Mouse (Mus musculus): ENCODE data around the gene Cfap99.

Gene Cfap99

DNA sequence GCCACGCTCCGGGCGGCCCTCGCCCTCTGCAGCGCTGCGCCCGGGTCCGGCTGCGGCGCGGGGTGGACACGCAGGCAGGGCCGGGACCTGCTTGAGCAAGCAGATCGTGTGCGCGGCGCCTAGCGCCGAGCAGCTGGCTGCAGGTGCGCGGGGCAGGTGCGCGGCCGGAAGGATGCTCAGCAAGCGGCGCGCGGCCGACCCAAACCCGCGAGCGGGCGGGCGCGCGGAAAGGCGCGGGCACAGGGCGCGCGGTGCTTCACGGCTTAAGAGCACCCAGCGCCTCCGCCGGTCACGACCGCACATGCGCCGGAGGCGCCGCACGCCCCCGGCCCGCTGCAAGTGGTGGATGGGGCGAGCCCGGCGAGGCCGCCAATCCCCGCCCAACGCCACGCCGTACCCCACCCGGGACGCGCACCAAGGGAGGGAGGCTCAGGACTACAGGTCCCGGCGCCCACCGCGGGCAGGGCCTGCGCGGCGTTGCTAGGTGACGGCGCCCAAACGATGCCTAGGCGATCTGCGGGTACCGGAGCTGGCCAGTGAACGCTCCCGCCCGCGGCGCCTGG, at the start of gene Cfap99, which contains the start of gene Zfyve28:
Gene Cfap99 (plus strand): TSS at position 447 of the 563 bp plus-strand sequence.
Gene Zfyve28 (minus strand): TSS at position 296 of the 563 bp plus-strand sequence.
- no peak for DNase-seq (ENCODE audit: low read depth, low spot score)

DNA sequence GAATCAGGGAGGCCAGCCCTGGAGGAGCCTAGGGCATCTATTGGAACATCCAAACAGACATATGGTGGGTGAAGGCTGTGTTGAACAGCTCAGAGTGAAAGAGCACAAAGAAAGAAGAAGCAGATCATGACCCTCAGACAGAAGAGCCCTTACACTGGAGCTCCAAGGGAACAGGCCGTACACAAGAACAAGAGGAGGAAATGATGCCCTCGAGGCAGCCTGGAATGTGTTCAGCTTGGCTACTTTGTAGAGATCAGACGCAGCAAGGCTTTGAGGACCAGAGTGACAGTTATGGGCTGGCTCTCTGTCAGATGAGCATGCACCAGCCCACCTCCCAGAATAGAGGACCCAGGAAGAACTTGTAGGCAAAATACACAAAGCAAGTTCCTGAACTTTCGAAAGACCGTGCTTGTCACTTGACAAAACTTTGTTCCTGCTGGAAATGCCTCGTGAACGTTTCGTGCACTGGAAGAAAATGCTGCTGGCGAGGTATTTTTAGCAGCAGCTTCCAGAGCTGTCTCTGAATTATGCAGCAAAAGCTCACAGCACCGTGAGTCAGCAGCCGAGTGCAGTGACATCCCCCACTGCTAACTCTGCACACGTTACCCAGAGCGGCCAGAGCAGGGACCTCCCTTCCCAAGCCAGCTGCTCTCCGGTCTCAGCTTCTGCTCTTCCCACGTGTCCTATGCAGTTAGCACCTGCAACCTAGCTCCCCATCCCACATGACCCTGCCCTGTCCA, 46.0 kb upstream of the Cfap99 start:
- no peak for DNase-seq (ENCODE audit: low read depth, low spot score)

DNA sequence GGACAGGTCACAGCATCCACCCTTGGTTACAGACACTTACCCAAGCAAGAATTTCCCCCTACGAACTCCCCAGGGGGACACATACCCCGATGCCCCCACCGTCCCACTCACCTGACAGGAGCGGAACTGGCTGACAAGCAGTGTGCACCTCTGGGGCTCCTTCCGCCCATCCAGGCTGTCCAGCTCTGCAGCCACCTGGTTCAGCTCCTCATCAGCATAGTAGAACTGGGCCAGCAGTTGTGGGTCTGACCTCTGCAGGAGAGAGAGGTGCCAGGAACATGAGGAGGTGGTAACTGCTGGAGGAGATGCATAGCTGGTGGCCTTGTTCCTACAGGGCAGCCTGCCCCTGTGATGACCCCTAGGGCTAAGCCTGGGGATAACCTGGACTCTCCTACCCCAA, 45.3 kb upstream of the Cfap99 start:
- DNase-seq (ENCODE audit: low read depth, low spot score) = no peak

DNA sequence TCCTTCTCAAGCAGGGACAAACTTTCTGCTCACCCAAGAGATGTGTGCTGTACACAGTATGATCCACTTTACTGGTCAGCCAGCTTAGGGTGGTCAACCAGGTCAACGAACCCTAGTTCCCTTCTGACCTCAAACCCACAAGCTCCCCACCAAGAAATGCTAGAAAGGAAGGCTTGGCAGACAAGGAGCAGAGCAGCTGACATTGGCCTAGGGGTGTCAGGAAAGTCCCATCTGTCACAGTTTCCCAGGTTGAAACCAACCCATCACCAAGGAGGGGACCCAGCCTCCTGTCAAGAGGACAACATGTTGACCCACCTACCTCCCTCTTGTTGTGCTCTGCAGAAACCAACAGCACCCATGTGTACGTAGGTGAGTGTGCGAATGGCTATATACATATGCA, 42.0 kb upstream of the Cfap99 start:
- DNase-seq (ENCODE audit: low read depth, low spot score) = no peak

DNA sequence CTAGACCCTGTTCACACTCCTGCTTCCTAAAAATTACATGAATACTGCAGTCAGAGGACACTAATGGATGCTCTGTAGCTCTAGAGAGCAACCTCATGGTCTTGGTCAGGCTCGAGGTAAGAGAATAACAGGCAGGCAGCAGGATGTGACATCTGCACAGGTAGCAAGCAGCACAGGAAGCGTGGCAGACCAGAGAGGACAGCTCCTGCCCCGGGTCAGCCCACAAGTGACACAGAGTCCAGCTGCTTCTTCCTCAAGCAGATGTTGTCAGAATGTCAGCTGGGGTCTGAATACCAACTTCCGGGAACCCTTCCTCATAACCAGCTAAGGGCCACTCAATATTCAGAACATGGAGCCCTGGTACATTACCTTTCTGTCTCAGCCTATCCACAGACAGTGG, 39.3 kb upstream of the Cfap99 start:
- DNase-seq (ENCODE audit: low read depth, low spot score) = no peak

DNA sequence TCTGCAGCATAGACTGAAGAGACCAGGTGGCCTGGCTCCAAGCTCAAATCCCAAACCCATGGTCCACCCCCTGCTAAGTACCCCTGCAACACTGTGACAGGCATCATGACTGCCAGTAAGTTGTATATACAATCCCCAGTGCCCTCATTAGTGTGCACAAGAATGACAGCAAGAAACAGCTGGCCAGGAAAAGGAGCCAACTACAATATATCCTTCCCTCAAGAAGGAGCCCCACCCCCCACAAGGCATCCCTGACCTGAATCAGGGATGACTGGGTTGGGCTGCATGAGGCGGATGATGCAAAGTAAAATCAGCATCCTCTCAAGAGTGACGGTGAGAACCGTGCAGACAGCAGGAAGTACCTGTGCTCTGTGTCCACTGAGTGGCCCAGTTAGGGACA, 38.3 kb upstream of the Cfap99 start:
- DNase-seq (ENCODE audit: low read depth, low spot score) = no peak

DNA sequence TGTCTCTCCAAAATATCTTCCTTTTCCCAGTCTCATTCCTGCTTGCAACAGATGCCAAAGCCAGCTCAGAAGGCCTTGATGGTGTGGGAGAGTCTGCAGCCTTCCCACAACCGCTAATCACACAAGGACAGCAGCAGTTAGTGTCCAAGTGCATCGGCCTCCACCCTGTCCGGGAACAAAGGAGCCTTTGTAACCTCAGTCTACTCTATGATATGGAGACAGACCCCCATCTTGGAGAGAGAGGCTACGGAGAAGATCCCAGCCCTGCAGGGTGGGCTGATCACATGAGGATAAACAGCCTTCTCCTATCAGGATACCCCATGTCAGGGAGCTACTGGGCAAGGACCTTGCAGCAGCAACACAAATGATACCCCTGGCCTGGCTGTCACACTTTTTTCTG, 36.6 kb upstream of the Cfap99 start:
- DNase-seq (ENCODE audit: low read depth, low spot score) = no peak

DNA sequence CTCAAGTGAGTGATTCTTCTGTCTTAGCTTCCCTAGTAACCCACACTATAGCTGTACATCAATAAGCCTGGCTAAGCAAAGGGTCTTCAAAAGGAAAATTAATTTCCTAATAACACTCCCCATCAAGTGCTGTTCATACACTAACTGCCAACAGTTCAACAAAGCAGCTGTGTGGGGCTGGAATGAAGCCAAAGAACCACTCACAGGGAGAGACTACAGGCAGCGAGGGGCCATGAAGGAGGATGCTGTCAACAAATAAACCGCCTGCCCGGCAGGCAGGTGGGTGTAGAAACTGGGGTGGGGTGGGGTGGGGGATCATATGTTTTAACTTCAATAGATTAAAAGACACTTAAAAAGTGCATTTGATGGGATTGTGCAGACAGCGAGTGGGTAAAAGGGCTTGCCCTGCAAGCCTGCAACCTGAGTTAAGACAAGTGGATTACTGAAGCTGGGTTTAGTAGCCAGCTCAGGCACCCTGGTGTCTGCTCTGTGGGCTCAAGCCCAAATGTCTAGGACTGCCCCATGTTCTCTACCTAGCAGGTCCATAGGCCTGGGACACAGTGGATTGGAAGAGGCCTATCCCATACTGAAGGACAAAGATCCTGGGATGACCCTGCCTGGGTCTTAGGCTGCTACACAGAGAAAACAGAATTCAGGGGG, 36.0 kb upstream of the Cfap99 start:
- no peak for DNase-seq (ENCODE audit: low read depth, low spot score)

DNA sequence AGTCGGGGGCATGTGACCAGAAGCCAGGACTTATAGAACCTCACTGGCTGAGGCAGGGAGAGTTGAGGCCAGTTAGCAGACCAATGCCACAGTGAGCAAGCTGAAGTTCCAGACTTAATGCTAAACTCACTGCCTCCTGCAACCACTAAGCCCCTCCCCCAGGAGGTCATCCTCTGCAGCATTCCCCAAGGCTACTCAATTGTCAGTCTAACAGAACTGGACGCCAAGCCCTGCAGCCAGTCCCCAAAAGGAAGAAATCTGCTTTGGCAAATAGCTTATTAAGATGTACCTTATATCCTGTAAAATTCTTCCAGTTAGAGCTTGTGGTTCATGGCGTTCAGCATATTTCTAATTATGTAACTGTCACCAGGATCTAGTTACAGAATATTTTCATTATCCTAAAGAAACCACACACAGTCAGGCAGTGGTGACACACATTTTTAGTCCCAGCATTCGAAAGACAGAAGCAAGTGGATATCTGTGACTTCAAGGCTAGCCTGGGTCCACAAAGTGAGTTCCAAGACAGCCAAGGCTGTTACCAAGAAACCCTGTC, 35.4 kb upstream of the Cfap99 start:
- no peak for DNase-seq (ENCODE audit: low read depth, low spot score)

DNA sequence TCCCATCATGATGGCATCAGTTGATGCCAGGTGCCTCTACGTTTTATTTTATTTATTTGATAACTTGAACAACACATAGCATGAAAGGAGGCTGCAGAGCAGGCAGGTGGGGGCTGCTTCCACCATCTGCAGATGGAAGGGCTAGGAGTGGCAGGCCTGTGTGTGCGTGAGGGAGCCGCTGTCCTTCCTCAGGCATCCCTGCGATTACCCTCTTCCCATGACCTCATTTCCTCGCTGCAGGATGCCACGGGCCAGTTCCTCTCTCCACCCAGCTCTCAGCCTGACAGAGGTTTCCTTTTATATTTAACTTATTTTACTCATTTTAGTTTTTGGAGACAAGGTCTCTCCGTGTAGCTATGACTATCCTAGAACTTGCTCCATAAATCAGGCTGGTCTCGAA, 34.1 kb upstream of the Cfap99 start:
- no peak for DNase-seq (ENCODE audit: low read depth, low spot score)

DNA sequence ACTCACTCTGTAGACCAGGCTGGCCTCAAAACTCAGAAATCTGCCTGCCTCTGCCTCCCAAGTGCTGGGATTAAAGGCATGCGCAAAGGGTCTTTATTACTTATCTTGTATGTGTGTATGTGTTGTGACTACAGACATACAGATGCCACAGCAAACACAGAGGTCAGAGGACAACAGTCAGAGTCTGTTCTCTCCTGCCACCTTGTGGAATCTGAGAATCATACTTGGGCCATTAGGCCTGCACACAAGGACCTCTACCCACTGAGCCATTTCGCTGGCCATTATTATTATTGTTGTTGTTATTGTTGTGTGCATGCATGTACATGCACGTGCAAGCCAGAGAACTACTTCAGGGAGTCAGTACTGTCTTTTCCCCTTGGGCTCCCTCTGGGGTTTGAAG, 33.2 kb upstream of the Cfap99 start:
- no peak for DNase-seq (ENCODE audit: low read depth, low spot score)

DNA sequence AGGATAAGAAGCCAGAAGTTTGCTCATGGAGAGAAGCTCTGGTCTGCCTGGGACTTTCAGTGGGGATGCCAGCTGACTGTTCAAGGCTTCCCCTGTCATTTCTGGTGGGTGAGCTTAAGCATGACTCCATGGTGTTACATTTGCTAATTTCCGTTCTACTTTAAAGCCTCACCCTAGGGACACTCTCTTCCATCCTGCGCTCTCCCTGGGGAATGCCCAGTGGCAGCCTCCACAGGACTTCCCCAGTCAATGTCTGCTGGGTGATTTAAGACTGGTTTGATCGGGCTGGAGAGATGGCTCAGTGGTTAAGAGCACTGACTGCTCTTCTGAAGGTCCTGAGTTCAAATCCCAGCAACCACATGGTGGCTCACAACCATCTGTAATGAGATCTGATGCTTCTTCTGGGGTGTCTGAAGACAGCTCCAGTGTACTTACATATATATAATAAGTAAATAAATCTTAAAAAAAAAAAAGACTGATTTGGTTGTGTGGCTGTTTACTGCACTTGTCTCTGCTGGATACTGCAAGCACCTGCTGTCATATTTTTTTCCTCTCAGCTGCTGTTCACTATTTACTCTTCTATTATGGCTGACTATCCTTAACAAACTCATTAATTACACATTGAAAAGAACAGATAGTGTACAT, 29.1 kb upstream of the Cfap99 start:
- no peak for DNase-seq (ENCODE audit: low read depth, low spot score)

DNA sequence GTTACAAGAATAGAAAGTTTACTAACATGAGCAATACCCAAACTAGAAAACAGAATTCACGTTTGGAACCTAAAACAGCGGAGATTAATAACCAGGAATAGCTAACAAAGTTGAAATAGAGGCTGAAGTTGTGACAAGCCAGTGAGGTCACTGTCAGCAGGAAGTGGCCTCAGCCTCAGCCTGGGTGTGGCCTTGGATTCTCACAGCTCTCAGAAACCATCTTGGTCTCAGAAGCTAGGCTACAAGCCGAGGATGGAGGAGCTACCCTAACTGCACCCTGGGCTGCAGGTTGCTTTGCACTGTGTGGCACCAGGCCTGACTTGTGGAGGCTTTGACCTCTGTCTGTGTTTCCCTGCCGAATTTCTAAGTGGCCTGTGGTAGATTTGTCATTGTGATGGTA, 22.3 kb upstream of the Cfap99 start:
- no peak for DNase-seq (ENCODE audit: low read depth, low spot score)

DNA sequence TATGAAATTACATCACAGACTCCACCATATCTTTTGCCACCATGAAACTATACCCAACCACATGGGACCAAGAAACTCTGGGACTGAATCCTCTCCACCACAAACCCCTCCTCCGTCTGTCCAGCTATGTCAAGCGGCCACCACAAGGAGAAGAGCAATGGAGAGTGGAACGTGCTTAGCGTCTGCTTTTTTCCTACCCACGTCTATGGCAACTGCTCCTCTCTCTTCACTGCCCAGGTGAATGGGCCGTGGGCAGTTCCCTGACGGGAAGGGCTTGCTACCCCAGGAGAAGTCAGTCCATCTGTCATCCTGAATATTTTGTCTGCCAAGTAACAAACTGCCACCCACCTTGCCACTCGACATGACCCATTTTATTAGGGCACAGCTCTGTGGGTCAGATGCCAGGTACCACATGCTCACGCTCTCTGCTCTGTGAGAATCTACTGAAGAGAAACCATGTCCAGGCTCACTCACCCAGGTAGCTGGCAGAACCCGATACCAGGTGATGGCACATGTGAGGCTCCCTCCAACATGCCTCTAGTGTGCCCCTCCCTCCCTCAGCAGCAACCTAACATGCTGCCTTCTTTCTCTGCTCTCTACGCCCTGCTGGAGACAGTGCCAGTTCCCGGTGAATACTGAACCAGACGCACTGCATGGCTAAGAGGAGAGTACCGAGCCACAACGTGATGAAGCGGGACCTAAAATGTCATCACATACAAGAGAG, 19.0 kb upstream of the Cfap99 start:
- DNase-seq (ENCODE audit: low read depth, low spot score) = no peak

DNA sequence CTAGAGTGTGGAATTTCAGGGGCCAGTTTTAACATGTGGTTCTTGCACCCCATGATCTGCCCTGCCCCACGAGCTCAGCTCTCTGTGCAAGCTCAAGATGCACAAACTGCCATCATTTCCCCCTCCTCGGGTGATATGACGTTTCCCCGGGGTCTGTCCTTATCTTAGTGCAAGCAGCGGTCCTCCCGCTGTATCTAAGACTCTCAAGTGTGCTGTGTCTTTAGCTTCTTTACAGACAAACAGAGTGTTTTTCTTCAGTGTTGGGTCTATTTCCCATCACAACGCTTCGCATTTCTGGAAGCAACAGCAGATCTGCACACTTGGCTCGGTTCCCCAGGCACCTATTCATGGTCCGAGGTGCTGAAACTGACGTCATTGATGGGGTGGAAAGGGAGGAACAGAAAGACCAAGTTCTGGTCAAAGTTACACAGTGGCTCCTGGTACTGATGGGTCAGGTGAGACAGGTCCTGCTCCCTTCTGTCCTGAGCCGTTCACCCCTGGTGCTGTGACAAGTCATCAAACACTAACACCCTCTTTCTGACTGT, 18.4 kb upstream of the Cfap99 start:
- no peak for DNase-seq (ENCODE audit: low read depth, low spot score)

DNA sequence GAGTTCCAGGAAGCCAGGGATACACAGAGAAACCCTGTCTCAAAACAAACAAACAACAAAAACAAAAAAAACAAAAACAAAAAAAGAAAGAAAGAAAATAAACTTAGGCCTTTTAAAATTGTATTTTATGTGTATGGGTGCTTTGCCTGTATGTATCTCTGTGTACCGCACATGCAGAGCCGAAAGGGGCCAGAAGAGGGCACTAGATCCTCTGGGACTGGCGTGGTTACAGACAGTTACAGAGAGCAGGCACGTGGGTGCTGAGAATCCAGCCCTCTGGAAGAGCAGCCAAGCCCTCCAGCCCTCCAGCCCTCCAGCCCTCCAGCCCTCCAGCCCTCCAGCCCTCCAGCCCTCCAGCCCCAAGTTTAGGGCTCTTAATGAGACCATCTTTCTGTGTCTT, 16.7 kb upstream of the Cfap99 start:
- peak; percentile 17 for DNase-seq (ENCODE audit: low read depth, low spot score)

DNA sequence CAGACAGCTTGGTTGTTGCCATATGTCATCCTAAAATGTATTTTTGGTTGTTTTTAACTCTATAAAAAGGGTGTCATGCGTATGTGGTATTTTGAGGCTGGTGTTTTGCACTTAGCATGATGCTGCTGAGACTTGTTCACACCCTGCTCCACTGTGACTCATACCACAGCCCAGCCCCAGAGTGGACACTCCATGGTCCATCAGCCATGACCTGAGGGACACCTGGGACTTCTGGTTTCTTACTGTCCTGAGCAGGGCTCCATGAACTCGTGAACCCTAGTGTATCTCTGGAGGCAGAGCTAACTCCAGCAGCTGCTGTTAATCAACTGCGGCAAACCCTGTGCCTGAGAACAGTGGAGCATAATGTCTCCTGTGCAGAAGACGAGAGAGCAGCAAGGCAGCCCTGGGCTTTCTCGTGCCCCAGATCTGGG, 15.1 kb upstream of the Cfap99 start:
- DNase-seq (ENCODE audit: low read depth, low spot score) = no peak

DNA sequence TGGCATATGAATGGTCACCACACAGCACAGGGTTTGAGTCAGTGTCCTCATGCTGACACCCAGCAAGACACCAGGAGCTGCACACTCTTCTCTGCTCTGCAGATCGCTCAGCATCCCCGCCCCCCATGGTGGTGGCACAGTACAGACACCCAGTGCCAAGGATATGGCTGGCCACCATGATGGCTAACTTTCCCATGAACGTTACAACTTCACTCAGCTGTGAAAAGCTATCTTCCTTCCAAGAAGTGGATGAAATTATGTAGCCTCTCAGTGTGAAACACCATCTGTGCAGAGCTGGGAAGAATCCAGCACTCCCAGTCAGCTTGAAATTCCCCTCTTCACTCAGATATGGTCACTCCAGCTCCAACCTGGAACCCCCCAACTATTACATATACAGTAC, 14.1 kb upstream of the Cfap99 start:
- no peak for DNase-seq (ENCODE audit: low read depth, low spot score)

DNA sequence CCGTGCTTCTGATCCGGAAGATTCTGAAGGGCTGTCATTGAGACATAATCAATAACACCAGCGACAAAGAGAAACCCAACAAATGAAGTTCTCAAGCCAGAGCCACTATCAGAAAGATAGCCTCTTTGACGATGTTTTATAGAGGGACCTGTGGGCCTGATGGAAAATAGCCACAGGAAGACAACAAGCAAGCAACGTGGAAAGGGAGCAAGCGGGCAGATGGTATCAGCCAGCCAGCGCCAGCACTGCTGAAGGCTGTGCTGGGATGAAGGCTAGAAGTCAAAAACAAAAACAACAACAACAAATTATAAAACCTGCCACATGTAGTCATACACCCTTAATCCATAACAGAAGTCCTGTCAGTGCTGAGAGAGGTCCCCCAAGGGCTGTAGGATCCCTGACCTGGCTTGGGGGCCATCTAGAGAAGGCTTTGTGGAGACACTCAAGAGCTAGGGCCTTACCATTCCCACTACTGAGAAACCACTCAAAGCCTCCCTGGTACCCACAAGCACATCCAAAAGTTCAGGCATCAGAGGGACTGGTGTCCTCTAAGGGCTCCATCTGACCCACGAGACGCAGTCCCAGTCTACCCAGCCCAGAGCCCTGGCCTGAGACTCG, 13.6 kb upstream of the Cfap99 start:
- no peak for DNase-seq (ENCODE audit: low read depth, low spot score)

DNA sequence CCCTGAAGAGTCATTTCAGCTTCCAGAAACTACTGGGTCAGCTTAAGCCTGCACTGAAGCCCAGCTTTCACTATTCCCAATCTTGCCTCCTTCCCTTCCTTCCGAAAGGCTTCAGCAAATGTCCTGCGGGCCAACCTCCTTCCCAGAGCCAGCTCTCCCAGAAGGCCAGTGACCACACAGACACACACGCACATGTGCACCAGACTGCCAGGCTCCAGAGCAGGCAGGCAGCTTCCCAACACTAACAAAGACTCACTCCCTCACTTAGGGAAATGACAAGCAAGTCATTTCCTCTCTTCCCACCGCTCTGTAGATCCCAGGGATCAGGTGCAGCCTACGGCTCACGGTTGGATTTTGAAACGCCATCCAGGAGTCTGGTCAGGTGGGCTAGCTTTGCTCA, 12.2 kb upstream of the Cfap99 start:
- no peak for DNase-seq (ENCODE audit: low read depth, low spot score)

DNA sequence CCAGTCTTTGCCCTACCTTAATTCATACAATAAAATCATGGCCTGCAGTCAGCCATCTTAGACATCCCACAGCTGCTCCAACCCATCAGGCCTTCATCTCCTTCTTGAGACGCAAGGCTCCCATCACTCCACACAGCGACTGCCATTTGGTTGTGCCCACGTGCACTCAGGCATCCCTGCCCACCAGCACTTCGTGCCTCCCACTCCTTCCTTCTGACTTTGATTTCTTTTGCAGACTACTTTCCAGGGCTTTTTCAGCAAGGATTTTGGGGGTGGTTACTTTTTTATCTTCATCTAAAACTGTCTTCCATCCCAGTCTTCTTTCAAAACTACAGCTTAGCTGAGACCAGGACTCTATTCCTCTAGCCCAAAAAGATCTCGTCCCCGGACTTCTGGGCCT, 11.7 kb upstream of the Cfap99 start:
- no peak for DNase-seq (ENCODE audit: low read depth, low spot score)
